Mouse (Mus musculus) G1E (cell line): Measurements from ENCODE around the gene Krt80.

Source experiments
- CTCF ChIP-seq: IDR thresholded peaks from 2 replicates; pipeline ENCODE4 v1.5.1; 2012; ENCODE audit warnings: low read depth, low read length, inconsistent platforms, mixed read lengths
- TAL1 ChIP-seq: conservative IDR thresholded peaks from 2 replicates; pipeline ENCODE4 v1.6.1; 2012; ENCODE audit warnings: low read depth, low read length, inconsistent platforms, mixed read lengths

- TF ChIP-seq CTCF (no peak), TAL1 (no peak)
These were observed 6.8 kb upstream of the Krt80 start for GRCm38 (mm10) chr15:101376776-101377061.
